Mouse (Mus musculus): ENCODE results near the gene Efna5.
A peak's percentile ranks its signal among the peaks of the same experiment; 100 is the strongest.

Efna5 gene

DNA sequence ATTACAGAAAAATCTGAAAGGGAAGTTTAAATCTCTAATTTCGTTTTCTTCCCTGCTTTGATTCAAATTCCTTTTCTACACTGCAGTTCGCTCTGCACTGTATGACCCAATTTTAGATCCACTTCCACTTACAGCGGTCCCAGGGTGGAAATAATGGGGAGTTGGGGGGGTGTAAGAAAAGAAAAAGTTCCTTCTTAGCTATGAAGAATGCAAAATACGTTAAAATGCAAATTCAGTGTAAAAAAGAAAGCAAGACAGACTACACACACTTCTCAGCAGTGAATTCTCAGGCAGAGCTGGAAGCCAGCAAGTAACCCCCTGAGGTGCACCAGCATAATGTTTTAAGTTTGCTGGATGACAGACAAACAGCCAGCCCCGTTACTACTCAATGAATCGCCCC is 174.7 kb downstream of the Efna5 start:
- DNase-seq (ENCODE audit: low spot score in 2 of 2), result peak in 1 of 2 experiments; percentile 26

- peak in 1 of 2 experiments; percentile 23 for DNase-seq (ENCODE audit: low spot score in 2 of 2)
Observed at GRCm38 (mm10) chr17:62702020-62702814, 178.9 kb downstream of the Efna5 start.

DNA sequence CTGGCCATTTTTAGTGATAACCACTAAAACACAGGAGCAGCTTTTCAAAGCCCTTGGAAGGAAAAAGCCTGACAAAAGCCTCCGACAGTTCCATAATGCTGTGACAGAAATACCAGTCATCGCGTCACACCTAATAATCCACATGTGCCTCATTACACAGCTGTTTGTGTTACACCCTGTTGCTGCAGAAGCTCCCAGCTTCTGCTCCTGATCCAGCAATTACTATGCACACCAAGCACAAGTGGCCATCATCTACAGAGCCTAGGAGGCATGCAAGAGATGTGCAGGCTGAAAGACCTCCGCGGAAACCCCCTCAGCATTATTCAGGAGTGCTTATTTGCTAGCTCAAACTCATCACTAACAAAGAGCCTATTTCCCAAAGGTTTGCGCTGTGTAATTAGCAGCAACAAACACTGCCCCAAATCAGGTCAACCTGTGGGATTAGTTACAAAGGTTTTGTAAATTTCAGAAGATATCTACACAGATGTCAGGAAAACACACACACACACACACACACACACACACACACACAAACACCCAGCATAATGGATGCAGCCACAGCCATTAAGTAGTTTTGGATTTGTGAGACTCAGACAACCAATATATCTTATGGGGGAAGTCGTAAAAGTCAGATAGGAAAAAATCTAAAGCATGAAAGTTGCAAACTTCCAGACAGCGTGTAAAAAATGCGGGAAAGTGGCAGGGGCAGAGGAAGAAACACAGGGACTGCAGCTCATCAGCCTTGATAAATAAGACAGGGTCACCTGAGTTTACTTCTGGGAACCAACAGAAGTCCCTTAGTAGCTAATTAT is 180.1 kb downstream of the Efna5 start:
- peak in 1 of 2 experiments; percentile 35 for DNase-seq (ENCODE audit: low spot score in 2 of 2)

DNA sequence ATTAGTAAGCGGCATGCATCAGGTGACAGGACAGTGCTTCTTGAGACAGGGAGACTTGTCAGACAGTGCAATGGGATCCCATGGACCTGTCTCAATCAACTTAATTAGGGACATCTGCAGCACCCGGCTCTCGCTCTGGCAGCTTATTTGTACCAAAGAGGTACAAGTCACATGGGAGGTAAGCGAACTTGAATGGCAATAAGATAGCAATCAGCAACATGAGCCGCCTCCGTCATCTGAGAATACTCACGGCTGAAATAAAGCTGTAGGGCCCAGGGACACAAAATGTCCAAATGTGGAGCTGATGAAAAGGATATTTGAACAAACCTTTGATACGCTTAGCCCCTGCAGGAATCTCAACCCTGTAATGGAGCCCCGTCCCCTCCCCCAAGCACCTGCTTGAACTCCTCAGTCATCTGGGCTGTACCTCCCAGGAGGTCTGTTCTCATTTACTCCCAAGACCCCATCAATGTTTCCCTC is 186.1 kb downstream of the Efna5 start:
- DNase-seq (ENCODE audit: low spot score in 2 of 2), result no peak

- DNase-seq (ENCODE audit: low spot score in 2 of 2), result no peak
Observed at GRCm38 (mm10) chr17:62692242-62692641, 188.9 kb downstream of the Efna5 start.

DNA sequence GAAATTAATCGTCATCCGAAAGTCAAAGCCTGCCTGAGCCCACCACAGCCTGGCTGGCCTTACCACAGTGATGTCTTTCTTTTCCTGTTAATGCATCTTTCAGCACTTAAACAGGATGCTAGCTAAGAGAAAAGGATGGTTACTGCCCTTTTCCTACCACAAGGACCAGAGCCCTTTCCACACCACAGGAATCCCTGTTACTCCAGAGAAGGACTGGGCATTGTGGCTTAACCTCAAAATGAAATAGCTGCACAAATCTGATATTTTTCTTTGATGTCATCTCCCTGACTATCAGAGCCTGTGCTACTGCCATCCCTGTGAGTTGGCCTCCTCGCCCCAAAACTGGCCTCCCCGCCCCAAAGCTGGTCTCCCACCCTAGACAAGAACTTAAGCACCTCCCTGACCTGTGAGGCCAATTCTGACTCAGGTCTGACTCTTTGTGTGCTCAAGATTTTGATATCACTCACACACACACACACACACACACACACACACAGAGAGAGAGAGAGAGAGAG is 189.9 kb downstream of the Efna5 start:
- no peak for DNase-seq (ENCODE audit: low spot score in 2 of 2)

DNA sequence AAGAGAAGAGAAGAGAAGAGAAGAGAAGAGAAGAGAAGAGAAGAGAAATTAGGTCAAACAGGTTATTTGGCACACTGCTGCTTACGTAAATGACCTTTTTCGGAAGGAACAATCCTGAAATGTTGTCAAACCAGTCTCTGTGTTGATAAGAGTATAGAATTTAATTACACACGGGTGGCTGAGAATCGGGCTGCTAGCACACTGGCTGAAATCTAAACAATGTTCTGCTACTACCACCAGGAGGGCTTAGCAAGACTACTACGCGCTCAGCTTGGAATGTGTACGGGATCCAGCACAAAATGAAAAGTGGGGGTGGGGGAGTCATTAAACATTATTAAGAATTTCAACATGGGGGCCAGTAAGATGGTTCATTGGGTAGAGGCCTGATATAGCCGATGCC is 190.9 kb downstream of the Efna5 start:
- DNase-seq (ENCODE audit: low spot score in 2 of 2), result no peak

GRCm38 (mm10) chr17:62689646-62690045 is 191.5 kb downstream of the Efna5 start:
- no peak for DNase-seq (ENCODE audit: low spot score in 2 of 2)

GRCm38 (mm10) chr17:62687369-62687768 is 193.7 kb downstream of the Efna5 start:
- peak in 1 of 2 experiments; percentile 28 for DNase-seq (ENCODE audit: low spot score in 2 of 2)

GRCm38 (mm10) chr17:62685181-62685580 is 195.9 kb downstream of the Efna5 start:
- no peak for DNase-seq (ENCODE audit: low spot score in 2 of 2)

- DNase-seq (ENCODE audit: low spot score in 2 of 2), result no peak
Observed at GRCm38 (mm10) chr17:62683142-62683541, 198.0 kb downstream of the Efna5 start.

GRCm38 (mm10) chr17:62681726-62682125 is 199.4 kb downstream of the Efna5 start:
- DNase-seq (ENCODE audit: low spot score in 2 of 2), result no peak

- no peak for DNase-seq (ENCODE audit: low spot score in 2 of 2)
Observed at GRCm38 (mm10) chr17:62680737-62681136, 200.4 kb downstream of the Efna5 start.

DNA sequence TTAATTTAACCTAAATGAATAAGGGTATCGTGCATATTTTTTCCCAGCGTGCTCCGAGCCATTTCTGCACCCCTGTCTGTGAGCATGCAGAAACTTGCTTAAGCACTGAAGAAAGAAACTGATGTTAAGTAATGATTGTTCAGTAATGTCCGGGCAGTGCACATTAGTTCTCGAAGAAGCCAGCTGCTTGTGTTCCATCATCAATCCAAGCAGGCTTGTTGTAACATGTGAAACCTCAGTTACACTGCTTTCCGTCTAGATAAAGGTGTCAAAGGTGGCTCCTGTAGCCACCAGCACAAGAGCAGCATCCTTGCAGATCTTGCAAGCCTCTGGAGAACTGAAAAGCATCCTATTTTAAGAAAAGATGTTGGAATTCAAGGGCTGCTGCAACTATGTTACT is 204.3 kb downstream of the Efna5 start:
- DNase-seq (ENCODE audit: low spot score in 2 of 2), result no peak

GRCm38 (mm10) chr17:62676409-62676808 is 204.7 kb downstream of the Efna5 start:
- no peak for DNase-seq (ENCODE audit: low spot score in 2 of 2)

DNA sequence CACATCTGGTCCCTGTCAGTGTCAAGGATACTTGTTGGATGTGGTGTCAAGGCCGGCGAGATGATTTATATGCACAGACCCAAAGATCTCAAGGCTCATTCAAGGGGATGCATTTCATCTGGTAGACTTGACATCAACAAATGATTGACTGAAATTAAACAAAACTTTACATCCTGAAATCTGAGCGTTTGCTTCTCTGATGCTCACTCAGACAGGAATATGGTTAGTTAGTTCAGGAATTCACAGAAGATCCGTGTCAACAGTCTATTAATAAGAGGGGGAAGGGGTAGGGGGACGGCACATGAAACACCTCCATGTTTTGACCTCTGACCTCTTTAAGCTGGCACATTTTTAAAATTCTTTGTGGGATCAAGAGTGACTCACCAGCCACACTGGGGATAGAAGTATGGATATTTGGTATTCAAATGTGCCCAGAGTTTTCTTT is 205.3 kb downstream of the Efna5 start:
- DNase-seq (ENCODE audit: low spot score in 2 of 2), result no peak

DNA sequence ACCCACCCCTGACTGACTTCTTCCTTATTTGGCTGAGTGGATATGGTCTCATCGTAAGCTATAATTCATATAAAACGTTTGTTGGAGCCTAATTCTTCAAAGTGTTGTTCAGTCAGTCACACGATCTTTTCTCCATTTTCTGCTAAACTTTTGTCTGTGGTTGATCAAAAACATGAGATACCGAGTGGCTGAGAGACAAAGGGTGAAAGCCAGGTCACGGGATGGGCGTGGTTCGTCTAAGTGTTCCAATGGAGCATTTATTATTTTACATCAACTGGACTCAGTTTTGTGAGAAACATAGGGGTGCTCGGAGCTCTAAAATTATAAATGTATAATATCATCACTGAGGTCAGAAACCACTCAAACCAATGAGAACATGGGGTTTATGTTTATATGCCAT is 209.0 kb downstream of the Efna5 start:
- DNase-seq (ENCODE audit: low spot score in 2 of 2), result no peak

GRCm38 (mm10) chr17:62666761-62667160 is 214.4 kb downstream of the Efna5 start:
- DNase-seq (ENCODE audit: low spot score in 2 of 2), result no peak

GRCm38 (mm10) chr17:62665823-62666222 is 215.3 kb downstream of the Efna5 start:
- DNase-seq (ENCODE audit: low spot score in 2 of 2), result no peak

DNA sequence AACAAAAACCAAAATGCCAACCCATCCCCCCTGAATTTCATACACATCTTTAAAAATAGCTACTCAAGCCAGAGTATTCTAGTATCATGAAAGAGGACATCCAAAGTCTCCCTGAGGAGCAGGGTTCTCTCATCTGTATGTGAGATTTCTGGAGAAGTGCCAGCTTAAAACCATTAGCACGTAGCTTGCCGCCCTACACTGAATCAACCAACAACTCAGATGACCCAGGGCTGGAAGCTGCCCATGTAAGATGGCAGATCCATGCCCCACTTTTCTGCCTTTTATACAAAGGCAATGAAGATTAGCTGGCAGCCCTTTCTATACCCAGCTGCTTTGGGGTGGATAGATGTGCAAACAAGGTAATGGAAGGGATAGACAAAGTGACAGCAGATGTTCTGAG is 216.4 kb downstream of the Efna5 start:
- no peak for DNase-seq (ENCODE audit: low spot score in 2 of 2)

- DNase-seq (ENCODE audit: low spot score in 2 of 2), result no peak
Observed at GRCm38 (mm10) chr17:62661801-62662200, 219.3 kb downstream of the Efna5 start.

DNA sequence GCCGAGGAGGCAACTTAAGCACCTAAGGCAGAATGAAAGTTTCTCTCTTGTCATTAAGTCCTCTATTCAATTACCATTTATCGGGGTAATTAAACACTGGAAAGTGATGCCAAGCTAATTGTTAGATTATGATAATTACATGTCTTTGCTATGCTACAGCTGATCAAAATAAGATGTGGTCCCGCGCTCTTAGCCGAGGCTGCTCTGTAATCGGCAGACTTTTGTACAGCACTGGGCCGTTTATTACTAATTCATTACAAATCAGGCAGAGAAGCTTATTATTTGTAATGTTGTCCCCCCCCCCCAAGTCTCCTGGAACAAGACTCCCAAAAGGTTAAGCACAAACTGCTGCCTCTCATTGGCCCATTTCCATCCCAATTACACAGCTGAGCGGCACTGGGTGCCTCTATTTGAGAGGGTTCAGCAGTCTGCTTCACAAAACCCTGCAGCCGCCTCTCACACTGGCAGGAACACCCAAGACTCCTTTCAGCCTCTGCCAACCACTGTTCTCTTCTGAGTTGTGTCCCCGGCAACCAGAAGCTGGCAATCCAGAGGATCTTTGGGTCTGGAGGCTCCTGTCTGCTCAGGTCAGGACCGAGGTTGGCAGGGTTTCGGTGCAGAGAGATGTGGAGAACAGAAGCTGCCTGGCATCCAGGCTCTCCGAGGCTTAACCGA is 221.5 kb downstream of the Efna5 start:
- no peak for DNase-seq (ENCODE audit: low spot score in 2 of 2)
